Mouse (Mus musculus) megakaryocyte, embryonic 14.5 days (primary cell): ENCODE measurements around the gene Ralgds. TPM values are rescaled to one million over a fixed set of nuclear protein-coding genes. Genes with fewer than 3 reads are reported as not detected.
"Not testable (repeated sequence)": the region's sequence is repeated elsewhere in the genome, so short reads cannot be mapped to it uniquely, and the experiment has no call there.

Experiments used
- H3K27me3 ChIP-seq: replicated peaks from 2 replicates; pipeline ENCODE3; 2012; ENCODE audit warnings: inconsistent platforms
- H3K36me3 ChIP-seq: replicated peaks from 2 replicates; pipeline ENCODE3; 2012; ENCODE audit warnings: low read length, inconsistent platforms, mixed read lengths
- H3K4me1 ChIP-seq: 2 replicates; pipeline ENCODE4 v1.6.1; 2012; ENCODE audit warnings: inconsistent platforms
- H3K4me3 ChIP-seq: replicated peaks from 2 replicates; pipeline ENCODE3; 2012; ENCODE audit warnings: moderate library complexity, mild to moderate bottlenecking, inconsistent platforms
- H3K9me3 ChIP-seq: 2 replicates; pipeline ENCODE4 v1.6.1; 2012; ENCODE audit warnings: inconsistent platforms
- FLI1 ChIP-seq: IDR thresholded peaks from 2 replicates; pipeline ENCODE4 v1.6.1; 2012; ENCODE audit warnings: low read length, inconsistent platforms, mixed read lengths
- GATA1 ChIP-seq: IDR thresholded peaks from 3 replicates; pipeline ENCODE4 v1.6.1; 2012; ENCODE audit warnings: mixed read lengths, low read length, inconsistent platforms, borderline replicate concordance
- polyA plus RNA-seq: library from polyadenylated mRNA; stranded (reverse); fragments of >175 nt; gene quantifications from 2 replicates; pipeline ENCODE4 v1.2.3, GENCODE M21; 2012; ENCODE audit warnings: low replicate concordance; ENCODE audit not compliant: insufficient read depth

Ralgds gene
- polyA plus RNA-seq = 1.3 and 6.7 TPM in 2 replicates

DNA sequence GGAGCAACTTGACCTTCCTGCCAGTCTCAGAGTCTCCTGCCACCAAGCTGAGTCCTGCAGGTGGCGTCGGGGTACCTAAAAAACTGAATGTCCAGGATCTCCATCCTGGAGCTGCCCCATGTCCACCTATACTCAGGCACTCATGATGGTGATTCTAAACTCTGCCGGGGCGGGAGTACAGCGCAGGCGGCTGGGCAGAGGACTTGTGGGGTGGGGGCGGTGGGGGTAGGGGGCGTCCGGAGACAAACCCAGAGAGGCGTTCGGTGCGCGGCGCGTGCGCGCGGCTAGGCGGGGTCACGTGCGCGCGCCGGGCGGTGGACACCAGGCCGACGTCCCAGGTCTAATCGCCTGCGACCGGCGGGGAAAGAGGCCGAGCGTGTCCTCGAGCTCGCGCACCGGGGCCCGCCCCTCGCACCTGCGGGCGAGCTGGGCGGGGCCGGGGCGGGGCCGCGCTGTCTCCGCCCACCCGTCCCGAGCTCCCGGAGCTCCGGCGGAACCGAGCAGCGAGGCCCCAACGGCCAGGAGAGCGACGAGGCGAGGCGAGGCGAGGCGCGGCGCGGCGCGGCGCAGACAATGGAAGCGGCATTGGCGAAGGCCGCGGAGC lies at the start of gene Ralgds:
Ralgds (plus strand) TSS at position 328 of the 604 bp plus-strand sequence.
- peaks cover 67% of the 10 kb centered on the region for H3K27me3 ChIP-seq
- peak within 1 kb of the TSS; percentile 92 for H3K4me3 ChIP-seq
- TF ChIP-seq GATA1 = no peak
- TF ChIP-seq FLI1 = no peak

DNA sequence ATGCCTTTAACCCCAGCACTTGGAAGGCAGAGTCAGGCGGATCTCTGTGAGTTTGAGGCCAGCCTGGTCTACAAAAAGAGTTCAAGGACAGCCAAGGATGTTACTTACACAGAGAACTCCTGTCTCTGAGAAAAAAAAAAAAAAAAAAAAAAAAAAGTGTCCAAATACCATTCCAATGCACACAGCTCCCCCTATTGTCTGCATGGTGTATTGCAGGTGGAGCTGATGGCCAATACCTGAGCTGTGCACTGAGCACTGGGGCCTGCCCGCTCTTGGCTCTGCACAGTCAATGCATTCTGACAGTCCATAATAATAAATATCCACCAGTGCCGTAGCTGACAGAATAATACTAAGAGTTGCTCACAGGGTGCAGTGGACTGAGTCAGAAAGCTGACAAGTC lies 49.0 kb upstream of the Ralgds start:
- TF ChIP-seq GATA1 = no peak
- no peak for TF ChIP-seq FLI1
- H3K4me1 ChIP-seq = peaks cover 34% of the 10 kb centered on the region
- no peaks in the 10 kb centered on the region for H3K9me3 ChIP-seq
- no peak overlapping the region for H3K4me3 ChIP-seq
- H3K36me3 ChIP-seq = peaks cover 1% of the 10 kb centered on the region
- H3K27me3 ChIP-seq = peaks cover 39% of the 10 kb centered on the region

More for the DNA sequence above, at the start of gene Ralgds:
- no peaks in the 10 kb centered on the region for H3K9me3 ChIP-seq
- peaks cover 42% of the 10 kb centered on the region for H3K4me1 ChIP-seq
- no peaks in the 10 kb centered on the region for H3K36me3 ChIP-seq

DNA sequence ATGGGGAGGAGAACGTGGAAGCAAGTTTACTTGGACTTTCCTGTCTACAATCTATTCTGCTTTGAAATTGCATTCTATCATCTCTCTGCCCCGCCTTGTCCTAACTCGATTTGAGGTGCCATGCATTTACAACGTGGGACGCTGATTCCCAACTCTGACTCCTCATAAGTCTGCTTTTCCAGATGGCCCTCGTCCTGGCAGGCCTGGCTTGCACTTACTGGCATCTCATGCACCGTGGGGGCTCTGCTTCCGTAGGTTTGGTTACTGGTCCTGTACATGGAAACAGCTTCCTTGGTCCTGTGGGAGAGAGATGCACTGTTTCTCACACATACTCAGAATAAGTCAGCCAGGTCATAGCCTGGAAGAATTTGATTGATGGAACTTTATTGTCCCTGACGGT lies 48.0 kb upstream of the Ralgds start:
- Histone ChIP-seq H3K4me3 (no peak overlapping the region), H3K4me1 (peaks cover 44% of the 10 kb centered on the region), H3K9me3 (no peaks in the 10 kb centered on the region), H3K36me3 (peaks cover 11% of the 10 kb centered on the region), H3K27me3 (peaks cover 39% of the 10 kb centered on the region)
- TF ChIP-seq FLI1 (no peak), GATA1 (no peak)

DNA sequence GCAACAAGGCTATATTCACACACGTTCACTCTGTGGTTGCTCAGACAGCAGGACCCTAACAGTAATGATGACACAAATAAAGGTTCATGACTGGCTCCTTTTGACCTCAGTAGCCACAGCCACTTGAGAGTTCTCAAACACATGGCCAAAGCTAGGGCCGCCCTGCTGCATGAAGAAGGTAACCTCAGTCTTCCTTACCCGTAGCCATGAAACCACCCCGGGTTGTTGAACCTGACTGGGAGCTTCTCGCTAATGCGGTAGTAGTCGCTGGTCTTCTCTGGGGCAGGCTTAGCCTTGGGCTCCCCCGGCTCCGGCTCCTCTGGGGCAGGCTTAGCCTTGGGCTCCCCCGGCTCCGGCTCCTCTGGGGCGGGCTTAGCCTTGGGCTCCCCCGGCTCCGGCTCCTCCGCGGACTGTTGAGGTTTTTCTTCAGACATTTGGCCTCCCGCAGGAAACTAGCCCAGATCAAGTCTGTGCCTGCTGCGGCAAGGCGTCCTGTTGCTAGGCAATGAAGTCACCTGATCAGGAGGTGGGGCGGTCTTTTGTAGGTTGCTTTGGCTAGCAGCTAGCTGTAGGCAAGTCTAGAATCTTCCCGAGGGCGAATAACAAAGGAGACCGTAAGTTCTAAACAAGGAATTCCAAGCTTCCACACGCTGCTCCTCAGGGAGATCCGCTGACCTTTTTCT lies 46.9 kb upstream of the Ralgds start, which contains the start of gene 1700007K13Rik:
1700007K13Rik (minus strand) TSS at position 497 of the 683 bp plus-strand sequence.
- Histone ChIP-seq H3K36me3 (peaks cover 22% of the 10 kb centered on the region), H3K27me3 (peaks cover 32% of the 10 kb centered on the region), H3K4me3 (peak within 1 kb of the TSS; percentile 86), H3K9me3 (no peaks in the 10 kb centered on the region), H3K4me1 (peaks cover 44% of the 10 kb centered on the region)
- TF ChIP-seq FLI1 (no peak), GATA1 (no peak)

DNA sequence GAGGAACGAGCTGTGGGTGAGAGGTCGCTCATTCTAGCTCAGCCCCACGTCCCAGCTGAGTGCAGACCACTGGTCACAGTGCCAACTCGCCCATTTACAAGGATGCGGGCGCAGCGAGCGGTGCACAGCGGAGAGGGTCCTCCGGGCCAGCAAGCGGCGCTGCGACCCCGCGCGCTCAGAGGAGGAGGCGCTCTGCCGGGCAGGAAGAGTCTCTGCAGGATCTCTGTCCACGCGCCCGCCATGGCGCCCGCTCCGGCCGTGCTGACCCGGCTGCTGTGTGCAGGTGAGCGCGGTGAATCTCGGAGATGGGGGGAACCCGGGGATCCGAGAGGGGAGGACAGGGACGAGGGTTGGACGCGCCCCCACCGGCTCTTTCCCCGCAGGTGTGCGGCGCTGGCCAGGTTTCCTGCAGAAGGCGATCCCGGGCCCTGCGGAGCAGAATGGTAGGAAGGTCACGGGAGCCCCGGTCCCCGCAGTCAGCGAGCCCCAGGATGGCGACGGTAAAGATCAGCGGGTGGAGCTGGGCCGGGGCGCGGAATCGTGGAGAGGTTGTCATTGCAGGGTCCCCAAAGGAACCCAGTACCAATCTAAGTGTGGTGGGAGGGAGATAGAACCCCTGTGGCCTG lies 45.0 kb upstream of the Ralgds start, which contains the start of gene Mrps2:
Mrps2 (plus strand) TSS at position 207 of the 626 bp plus-strand sequence.
- peaks cover 23% of the 10 kb centered on the region for H3K27me3 ChIP-seq
- peaks cover 40% of the 10 kb centered on the region for H3K36me3 ChIP-seq
- 0 out of 2 replicates have a peak, but pooled peaks cover 2% of the 10 kb centered on the region for H3K9me3 ChIP-seq
- peak within 1 kb of the TSS; percentile 94 for H3K4me3 ChIP-seq
- peaks cover 44% of the 10 kb centered on the region for H3K4me1 ChIP-seq
- TF ChIP-seq FLI1 (no peak), GATA1 (no peak)

GRCm38 (mm10) chr2:28468486-28469225 lies 44.3 kb upstream of the Ralgds start:
- Histone ChIP-seq H3K4me3 (peak overlapping the region; percentile 94), H3K36me3 (peaks cover 42% of the 10 kb centered on the region), H3K9me3 (peaks cover 4% of the 10 kb centered on the region; the same call in 1 of the 2 replicates), H3K4me1 (peaks cover 44% of the 10 kb centered on the region), H3K27me3 (peaks cover 23% of the 10 kb centered on the region)
- TF ChIP-seq GATA1 (no peak), FLI1 (no peak)

- no peak overlapping the region for H3K4me3 ChIP-seq
- H3K27me3 ChIP-seq = peaks cover 19% of the 10 kb centered on the region
- peaks cover 44% of the 10 kb centered on the region for H3K4me1 ChIP-seq
- H3K9me3 ChIP-seq = peaks cover 4% of the 10 kb centered on the region; the same call in 1 of the 2 replicates
- no peak for TF ChIP-seq FLI1
- TF ChIP-seq GATA1 = no peak
- peaks cover 42% of the 10 kb centered on the region for H3K36me3 ChIP-seq
Measured at GRCm38 (mm10) chr2:28469461-28469860, 43.5 kb upstream of the Ralgds start.

GRCm38 (mm10) chr2:28470591-28470990 lies 42.3 kb upstream of the Ralgds start:
- H3K9me3 ChIP-seq = peaks cover 4% of the 10 kb centered on the region; the same call in 1 of the 2 replicates
- peaks cover 8% of the 10 kb centered on the region for H3K27me3 ChIP-seq
- H3K36me3 ChIP-seq = peaks cover 42% of the 10 kb centered on the region
- H3K4me1 ChIP-seq = peaks cover 40% of the 10 kb centered on the region
- no peak overlapping the region for H3K4me3 ChIP-seq
- TF ChIP-seq FLI1 = no peak
- no peak for TF ChIP-seq GATA1

GRCm38 (mm10) chr2:28472011-28472410 lies 40.9 kb upstream of the Ralgds start:
- H3K36me3 ChIP-seq = peaks cover 42% of the 10 kb centered on the region
- H3K4me1 ChIP-seq = peaks cover 26% of the 10 kb centered on the region
- H3K9me3 ChIP-seq, H3K27me3 ChIP-seq, H3K4me3 ChIP-seq: not testable (repeated sequence)

GRCm38 (mm10) chr2:28477993-28478392 lies 34.9 kb upstream of the Ralgds start:
- not testable (repeated sequence) for H3K4me1 ChIP-seq, H3K27me3 ChIP-seq, H3K4me3 ChIP-seq, H3K36me3 ChIP-seq, H3K9me3 ChIP-seq
